Mouse (Mus musculus) cerebellum, adult 9-10 months (tissue): Measurements from ENCODE around the gene Sar1a.

Source experiments
- DNase-seq: peaks from one replicate; pipeline ENCODE4 v3.0.0; 2022

Gene Sar1a

GRCm38 (mm10) chr10:61736671-61737078, 56.6 kb downstream of the Sar1a start:
- DNase-seq, result no peak

- no peak for DNase-seq
Observed at GRCm38 (mm10) chr10:61737537-61737936, 57.4 kb downstream of the Sar1a start.

- no peak for DNase-seq
Observed at GRCm38 (mm10) chr10:61738126-61738525, 58.0 kb downstream of the Sar1a start.

DNA sequence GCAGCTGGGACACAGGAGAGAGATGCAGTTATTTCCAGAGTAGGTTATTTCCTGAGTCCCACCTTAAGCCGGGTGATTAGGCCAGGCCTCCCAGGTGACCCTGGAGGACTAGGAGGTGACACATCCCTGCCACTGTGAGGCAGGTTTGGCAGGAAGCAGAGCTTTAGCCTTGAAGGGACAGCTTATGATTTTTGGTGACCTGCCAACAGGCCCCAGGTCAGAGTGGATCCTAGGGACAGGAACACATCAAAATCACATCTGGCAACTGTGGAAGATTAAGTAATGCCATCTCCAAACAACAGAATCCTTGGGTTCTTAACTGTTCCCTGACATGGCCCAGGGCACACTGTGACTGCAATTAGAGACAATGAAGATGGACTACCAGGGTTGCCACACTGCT, 61.2 kb downstream of the Sar1a start:
- DNase-seq, result no peak

DNA sequence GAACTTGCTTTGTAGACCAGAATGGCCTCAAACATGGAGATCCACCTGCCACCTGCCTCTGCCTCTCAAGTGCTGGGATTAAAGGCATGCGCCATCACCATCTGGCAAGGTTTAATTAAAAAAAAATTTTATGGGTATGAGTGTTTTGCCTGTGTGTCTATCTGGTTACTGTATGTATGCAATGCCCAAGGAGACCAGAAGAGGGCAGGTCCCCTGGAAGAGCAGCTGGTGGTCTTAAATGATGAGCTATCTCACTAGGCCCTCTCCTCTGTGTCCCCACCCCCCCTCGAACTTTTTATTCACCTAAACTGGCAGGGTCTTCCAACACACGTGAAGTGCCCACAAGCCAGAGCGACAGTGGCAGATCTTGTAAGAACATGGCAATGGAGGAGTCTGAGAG, 61.8 kb downstream of the Sar1a start:
- DNase-seq, result no peak

- no peak for DNase-seq
Observed at GRCm38 (mm10) chr10:61742336-61742735, 62.2 kb downstream of the Sar1a start.
